Mouse (Mus musculus) midbrain, embryonic 15.5 days (tissue): ENCODE data around the gene 1700011L22Rik. TPM values are rescaled to one million over a fixed set of nuclear protein-coding genes. Genes with fewer than 3 reads are reported as not detected.

Experiments used
- polyA plus RNA-seq: library from polyadenylated mRNA; unstranded; fragments of >200 nt; fragmentation: Nextera tagmentation; extraction: Ambion mirVana; gene quantifications from 2 replicates; pipeline ENCODE4 v1.2.1, GENCODE M21; 2015

The 1700011L22Rik gene
- polyA plus RNA-seq, 1 experiment from 2014 or later: not detected

Other genes starting within 250 kb of the 1700011L22Rik start
- 13.6 and 13.9 TPM in 2 replicates for gene Zfp827, start 220.1 kb downstream of the 1700011L22Rik start, polyA plus RNA-seq
- gene Mmaa, start 46.4 kb upstream of the 1700011L22Rik start, polyA plus RNA-seq: 19.9 and 20.3 TPM in 2 replicates
- 64.4 and 65.9 TPM in 2 replicates for gene Smad1, start 150.9 kb upstream of the 1700011L22Rik start, polyA plus RNA-seq